Mouse (Mus musculus) spleen, adult 2 months (tissue): ENCODE measurements around the gene Tab1.

Source experiments
- CTCF ChIP-seq: fragments of 200-500 bp; IDR thresholded peaks from 2 replicates; pipeline ENCODE4 v1.5.1; 2011; ENCODE audit warnings: mild to moderate bottlenecking, inconsistent platforms; ENCODE audit not compliant: insufficient read depth, insufficient read length, insufficient replicate concordance; ENCODE audit errors: extremely low read depth
- POLR2A ChIP-seq: fragments of 200-500 bp; IDR thresholded peaks from 2 replicates; pipeline ENCODE4 v1.6.1; 2011; ENCODE audit warnings: low read depth, low read length, inconsistent platforms

GRCm38 (mm10) chr15:80173781-80174597 is 41.1 kb downstream of the Tab1 start:
- TF ChIP-seq POLR2A (no peak), CTCF (no peak)
